Mouse (Mus musculus) cerebellum, adult 11 months (tissue): ENCODE measurements around the gene Sema7a.
A peak's percentile ranks its signal among the peaks of the same experiment; 100 is the strongest.

ENCODE experiments used
- DNase-seq: peaks from one replicate; pipeline ENCODE4 v3.0.0; 2022

Gene Sema7a

DNA sequence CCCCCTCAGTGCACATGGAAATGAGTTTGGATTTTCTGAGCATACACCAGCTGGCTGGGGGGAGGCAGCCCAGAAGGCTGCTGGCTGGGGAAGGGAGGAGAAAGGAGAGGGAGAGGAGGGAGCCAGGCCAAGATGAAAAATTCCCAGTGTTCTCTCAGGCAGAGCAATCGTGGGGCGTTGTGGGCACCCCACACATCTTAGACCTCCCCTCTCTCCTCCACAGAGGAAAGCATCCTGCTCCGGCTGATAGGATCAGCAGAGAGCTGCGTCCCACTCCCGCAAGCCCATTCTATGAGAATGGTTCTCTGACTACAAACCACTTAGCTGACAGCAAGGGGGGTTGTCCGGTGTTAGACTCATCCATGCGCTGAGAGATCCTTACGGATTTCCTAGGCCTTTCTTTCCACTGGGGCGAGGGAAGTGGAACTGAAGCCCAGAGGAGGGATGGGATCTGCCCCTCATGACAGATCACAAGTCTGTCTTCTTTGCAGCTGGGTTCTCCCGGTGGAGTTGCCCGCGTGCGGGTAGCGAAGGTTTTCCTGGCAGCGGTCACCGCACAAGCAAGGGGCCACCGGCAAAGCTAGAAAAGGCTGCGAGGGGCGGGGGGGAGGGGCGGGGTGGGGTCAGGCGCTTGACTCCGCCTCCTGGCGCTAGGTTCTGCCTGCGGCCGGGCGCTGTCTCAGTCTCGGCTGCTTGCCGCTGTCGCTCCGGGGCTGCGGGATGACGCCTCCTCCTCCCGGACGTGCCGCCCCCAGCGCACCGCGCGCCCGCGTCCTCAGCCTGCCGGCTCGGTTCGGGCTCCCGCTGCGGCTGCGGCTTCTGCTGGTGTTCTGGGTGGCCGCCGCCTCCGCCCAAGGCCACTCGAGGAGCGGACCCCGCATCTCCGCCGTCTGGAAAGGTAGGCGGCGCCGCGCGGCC lies at the start of gene Sema7a:
TSS of gene Sema7a (plus strand) at position 682 of the 918 bp plus-strand sequence.
- DNase-seq = peak; percentile 84

DNA sequence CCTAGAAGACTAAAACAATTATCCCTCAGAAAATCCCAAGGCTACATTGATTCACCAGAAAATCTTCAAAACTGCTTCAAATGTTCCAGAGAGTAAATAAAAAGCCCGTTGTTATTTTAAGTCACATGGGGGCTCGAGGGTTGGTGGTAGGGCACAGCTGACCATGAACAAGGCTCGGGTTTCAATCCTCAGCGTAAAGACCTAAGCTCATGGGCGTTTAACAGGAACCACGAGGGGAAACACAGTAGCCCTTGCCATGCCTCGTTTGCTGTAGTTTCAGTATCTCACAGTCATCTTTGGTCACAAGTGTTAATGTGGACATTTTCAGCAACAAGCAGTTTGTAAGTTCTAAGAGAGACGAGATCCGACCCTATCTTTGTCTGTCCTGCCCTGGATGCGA lies 39.4 kb upstream of the Sema7a start:
- DNase-seq = no peak

DNA sequence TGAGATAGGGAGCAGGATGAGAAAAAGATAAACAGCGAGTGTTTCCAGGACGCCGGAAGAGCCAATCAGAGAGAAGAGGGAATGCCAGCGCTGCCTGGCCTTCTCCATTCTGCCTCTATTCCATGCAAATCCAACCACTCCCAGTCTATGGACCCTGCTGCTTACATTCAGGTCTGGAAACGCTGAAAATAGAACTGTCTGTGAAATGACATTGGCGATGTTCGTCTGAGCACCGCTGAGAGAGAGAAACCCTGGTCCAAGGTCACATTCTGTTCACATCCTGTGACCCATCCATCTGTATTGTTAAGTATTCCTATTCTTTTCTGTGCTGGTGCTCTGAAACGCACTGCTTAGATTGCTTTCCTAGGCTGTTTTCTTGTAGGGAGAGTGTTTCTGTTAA lies 38.7 kb upstream of the Sema7a start:
- DNase-seq = no peak

DNA sequence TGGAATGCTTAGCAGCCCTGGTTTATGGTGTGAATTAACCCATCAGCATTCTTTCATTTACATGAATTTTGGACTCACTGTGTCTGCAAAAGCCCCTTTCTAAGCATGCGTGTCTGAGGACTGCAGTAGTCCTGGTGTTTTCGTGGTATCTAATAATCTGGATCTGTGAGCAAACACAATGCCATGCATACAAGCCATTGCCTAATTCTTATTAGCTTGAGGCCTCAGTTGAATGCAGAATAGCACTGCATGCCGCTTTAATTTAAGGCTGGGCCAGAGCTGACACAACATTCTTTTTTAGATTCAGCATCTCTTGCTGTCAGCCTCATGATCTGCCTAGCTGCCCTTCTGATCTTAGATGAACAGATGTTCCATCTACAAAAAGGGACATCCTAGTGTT lies 38.3 kb upstream of the Sema7a start:
- DNase-seq = no peak

DNA sequence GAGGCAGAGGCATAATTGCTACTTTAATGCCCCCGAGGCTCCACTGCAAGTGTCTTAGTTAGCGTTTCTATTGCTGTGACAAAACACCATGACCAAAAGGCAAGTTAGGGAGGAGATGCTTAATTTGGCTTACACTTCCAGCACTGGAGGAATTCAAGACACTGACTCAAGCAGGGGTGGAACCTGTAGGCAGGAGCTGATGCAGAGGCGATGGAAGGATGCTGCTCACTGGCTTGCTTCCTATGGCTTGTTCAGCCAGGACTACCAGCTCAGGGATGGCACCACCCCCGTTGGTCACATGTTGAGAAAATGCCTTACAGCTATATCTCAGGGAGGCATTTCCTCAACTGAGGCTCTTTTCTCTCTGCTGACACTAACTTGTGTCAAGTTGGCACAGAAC lies 37.8 kb upstream of the Sema7a start:
- no peak for DNase-seq

DNA sequence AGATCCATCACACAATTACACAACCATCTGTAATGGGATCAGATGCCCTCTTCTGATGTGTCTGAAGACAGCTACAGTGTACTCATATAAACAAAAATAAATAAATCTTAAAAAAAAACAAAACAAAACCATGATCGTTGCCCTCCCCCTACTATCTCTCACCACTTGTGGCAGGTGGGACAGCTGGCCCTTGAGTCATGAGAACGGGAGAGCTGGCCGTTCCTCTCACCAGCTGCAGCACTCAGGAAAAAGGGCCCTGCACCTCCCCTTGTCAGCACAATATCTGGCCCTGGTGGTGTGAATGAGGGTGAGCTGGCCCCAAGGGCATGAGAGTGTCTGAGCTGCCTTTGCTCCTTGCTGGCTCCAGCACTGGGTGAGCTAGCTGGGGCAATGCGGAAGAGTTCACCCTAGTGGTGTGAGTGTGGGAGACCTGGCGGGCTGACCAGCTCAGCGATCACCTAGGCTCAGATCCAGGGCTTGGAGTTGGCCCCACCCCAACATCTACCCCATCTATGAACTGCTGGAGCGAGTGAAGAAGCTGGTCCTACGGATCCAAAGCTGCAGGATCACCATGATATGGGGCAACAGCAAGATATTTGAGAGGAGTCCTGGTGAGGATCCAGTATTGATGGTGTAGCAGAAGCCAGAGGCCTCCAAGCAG lies 36.2 kb upstream of the Sema7a start:
- DNase-seq = no peak

DNA sequence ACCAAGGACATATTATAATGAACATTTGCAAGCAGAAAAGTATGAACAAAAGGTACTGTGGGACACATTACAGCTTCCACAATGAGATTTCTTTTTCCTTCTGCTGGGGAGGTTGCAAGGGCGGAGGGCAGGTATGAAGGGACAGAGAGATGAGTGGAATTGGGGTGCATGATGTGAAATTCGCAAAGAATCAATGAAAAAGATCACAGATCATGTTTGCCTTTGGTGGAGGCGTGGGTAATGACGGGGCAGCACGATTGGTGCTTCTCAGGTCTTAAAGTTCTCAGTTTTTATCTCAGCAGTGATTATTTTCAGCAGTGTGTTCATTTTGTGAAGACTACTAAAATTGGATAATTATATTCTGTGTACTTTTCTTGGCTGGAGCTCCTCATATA lies 35.7 kb upstream of the Sema7a start:
- no peak for DNase-seq

DNA sequence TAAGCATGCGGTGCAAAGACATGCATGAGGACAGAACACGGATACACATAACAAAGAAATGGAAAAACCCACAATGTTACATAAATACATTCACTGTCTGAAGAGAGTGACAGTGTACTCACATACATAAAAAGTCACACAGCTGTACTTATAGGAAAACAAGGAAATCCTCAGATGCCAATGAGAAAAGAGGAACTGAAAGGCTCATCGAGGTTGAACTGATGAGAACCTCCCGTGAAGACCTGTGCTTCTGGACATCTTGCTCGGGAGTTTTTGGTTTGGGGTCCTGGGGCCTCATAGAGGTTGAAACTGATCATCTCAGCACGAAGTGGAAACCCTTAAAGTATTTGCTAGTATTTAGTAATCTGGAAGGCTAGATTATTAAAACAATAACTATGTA lies 32.7 kb upstream of the Sema7a start:
- DNase-seq = no peak

DNA sequence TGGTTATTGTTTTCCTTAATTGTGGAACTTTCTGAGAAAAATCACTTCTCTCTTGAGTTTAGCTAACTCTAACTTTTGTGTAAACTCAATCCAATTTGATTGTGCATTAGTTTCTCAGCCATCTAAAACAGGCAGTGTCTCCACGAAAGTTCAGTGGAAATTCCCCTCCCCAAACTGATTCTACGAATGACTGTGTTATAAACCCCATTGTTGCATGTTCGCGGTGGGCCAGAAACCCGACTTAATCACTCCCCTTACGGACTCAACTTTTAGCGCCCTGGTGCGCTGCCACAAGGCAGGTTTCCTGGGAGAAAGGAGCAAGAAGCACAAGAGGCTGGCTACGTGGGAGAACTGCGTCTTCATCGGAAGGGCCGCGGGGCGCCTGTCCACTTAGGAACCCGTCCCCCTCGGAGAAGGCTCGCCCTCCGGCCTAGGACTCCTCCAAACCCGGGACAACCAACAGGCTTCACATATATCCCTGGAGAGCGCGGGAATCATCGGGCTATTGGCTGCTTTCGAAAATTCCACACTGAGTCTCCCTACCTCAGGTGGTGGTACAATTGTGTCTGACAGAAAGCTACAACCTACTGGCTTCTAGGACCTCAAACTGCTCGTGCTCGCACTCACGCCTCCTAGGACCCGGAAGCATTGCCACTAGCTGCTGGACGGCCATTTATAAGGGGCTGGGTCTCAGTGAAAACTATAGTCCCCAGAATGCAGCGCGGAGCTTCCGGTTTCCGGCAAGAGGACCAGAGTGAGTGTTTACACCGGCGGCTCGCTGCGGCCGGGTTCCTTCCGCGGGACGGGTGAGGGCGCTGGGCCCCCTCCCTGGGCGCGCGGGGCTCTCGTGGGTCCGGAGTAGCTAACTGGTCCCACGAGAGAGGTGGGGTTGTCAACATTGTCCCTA lies 29.4 kb upstream of the Sema7a start, which contains the start of gene Ubl7:
TSS of gene Ubl7 (plus strand) at position 726 of the 907 bp plus-strand sequence.
- DNase-seq = peak; percentile 86

DNA sequence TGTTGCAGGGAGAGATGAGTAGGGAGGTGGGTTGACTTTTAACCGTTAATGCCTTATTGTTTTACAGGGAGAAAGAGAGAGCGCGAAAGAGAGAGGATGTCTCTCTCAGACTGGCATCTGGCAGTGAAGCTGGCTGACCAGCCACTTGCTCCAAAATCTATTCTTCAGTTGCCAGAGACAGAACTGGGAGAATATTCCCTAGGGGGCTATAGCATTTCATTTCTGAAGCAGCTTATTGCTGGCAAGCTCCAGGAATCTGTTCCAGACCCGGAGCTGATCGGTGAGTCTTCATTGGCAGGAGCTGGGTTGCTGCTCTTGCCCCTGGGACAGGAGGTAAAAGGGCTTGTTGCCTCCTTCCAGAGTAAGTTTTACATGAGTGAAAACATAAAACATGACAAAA lies 27.3 kb upstream of the Sema7a start:
- no peak for DNase-seq

DNA sequence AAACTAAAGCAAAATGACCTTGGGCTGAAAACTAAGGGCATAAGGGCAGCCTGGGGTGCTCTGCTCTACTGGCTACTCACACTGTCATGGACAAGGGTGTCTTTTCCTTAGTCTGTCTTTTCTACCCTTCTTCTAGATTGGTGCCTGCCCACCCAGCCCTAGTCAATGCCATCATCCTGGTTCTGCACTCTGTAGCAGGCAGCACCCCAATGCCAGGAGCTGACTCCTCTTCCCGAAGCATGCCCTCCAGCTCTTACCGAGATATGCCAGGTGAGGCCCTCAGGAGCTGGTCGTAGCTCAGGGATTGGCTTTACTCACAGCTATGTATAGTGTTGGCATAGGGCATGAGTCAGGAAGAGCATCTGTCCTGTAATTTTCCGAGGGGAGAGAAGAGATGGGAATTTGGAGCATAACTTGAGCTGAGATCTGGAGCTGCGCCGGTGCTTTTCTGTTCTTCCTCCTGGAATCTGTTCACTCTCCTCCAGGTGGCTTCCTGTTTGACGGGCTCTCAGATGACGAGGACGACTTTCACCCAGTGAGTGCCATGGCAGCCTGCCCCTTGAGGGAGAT lies 18.3 kb upstream of the Sema7a start:
- peak; percentile 73 for DNase-seq

DNA sequence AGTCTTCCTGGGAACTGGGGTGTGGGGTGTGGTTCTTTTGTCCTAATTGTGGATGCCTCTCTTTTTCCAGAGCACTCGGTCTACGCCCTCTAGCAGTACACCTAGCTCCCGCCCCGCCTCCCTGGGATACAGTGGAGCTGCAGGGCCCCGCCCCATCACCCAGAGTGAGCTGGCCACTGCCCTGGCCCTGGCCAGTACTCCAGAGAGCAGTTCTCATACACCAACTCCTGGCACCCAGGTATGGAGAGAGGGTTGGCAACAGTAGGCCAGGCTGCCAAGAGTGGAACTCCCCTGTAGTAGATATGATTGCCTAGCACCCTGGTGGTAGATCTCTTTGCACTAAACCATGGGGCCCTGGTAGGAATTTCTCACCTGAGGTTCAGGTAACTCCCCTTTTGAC lies 17.5 kb upstream of the Sema7a start:
- peak; percentile 29 for DNase-seq

DNA sequence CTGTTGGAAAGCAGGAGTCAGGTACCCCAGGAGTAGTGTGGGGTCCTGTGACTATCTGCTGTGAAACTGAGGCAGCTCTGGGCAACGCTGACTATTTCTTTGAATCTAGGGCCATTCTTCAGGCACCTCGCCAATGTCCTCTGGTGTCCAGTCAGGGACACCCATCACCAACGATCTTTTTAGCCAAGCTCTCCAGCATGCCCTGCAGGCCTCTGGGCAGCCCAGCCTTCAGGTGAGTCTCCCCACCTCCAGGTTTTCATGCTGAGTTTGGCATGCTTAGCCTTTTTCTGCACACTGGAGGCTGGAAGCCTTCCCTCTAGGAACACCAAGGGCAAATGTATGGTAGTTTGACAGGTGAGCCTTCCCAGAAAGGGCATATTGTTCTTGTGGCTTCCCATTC lies 16.9 kb upstream of the Sema7a start:
- DNase-seq = peak; percentile 24

DNA sequence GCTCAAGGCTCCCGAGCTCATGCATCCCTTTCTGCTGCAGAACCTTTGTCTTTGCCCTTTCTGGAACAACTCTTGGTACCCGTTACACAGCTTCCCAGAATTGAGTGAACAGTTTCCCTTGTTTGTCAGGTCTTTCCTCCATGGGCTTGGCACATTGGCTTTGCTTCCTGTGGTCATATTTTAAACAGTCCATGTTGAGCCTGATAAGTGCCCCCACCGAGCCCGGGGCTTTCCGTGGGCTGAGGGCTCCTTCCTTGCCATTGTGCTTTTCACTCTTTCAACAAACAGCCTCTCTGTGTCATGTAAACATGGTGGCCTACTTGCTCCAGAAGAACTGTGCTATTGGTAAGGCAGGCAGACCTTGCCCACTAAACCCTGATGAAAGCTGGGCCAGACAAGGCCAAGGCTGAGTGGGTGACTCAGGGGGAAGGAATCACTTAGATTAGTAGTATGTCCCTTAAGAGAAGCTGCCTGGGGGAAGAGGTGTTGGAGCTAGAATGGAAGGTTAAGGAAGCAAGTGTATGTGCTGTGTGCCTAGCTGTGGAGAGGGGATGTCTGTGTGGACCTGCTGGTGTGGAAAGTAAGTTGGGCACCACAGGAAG lies 8.6 kb upstream of the Sema7a start:
- DNase-seq = no peak

DNA sequence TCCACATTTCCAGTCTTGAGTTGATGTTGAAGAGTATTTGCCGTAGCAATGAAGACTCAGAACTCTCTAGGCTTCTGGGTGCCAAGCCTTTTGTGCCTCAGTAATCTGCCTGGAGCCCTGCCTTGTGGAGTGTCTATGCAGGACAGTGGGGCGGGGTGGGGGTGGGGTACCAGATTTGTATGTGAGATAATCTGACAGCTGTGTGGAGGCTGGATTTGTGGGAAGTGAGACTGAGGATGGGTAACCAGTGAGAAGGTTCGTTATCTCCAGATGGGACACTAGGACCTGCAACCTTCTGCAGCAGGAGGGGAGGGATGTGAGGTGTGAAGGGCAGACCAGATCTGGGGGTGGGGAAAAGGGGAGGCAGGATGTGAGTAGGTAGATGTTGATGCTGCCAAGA lies 7.7 kb upstream of the Sema7a start:
- no peak for DNase-seq

DNA sequence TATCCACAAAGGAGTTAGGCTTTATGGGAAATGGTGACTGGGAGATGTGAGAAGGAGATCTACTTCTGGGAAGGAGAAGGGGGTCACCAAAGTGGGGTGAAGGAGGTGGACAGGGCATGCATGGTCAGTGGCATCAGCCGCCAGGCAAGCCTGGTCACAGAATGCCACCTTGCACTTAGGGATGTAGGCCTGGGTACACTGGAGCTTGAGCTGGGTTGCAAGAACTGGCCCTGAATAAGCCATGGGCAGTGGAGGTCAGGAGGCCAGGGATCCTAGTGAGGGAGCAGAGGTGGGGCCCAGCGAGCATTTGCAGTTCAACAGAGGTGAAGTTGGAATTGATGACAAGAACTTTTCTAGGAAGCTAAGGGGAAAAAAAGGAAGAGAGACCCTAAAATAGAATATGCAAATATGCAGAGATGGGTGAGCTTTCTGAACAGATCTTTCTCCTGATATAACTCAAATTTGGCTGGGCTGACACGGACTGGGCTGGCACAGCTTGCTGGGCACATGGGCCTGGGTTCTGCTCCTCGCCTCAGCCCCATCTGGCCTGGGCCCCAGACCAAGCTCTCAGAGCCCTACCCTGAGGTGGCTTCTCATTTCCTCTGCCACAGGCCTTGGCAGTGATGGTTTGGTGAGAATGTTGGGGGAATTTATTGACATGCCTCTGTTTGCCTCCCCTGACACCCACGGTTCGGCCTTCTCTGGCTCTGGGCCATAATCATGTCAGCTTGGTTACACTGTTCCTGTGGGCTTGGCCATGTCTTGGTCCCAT lies 6.9 kb upstream of the Sema7a start:
- peak; percentile 87 for DNase-seq

DNA sequence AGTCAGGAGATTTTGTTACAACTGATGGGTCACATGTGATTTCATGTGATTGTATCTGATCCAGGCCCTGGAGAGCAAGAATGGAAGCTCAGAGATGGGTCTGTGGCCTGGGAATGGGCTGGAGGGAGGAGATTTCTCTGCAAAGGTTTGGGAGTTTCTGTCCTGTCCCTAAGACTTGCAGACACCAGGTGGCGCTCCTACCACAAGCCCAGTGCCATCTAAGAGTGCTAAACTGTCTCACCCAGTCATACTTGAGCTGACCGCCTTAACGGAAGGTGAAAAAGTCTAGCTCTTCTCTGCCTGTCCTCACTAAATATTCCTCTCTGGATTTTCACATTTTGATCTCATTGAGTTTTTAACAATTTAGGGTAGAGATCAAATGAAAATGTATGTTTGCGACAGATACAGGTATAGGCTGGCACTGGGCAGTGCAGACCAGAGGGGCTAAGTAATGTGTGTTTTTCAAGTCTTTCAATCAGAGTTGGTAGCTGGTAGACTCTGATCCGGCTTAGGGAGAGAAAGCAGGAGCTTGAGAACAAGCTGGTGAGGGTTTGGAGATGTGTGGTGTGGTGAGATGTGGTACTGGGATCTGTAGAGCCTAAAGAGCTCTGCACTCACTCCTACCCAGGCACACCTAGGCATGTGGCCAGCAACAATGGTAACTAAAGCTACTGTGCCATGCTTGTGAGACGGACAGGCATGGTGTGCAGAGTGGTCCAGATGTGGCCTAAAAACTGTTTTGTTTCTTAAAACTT lies 4.1 kb upstream of the Sema7a start:
- peak; percentile 90 for DNase-seq

DNA sequence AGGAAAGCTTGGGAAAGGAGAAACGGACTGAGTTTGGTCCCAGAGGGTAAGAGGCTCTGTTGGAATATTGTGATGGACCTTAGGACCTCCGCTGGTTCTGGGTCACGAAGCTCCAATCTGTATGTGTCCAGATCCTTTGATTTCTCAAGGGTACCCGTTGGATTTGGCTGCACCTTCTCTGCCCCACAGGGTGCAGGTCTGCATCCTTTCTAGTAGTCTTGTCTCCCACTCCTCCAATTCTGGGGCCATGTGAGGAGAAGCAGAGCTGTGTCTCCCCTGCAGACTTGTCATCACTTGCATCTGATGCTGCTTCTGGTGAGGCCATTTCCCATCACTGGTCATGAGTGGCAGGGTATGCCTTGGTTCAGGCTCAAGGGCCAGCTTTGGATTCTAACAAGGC lies 2.7 kb upstream of the Sema7a start:
- no peak for DNase-seq

DNA sequence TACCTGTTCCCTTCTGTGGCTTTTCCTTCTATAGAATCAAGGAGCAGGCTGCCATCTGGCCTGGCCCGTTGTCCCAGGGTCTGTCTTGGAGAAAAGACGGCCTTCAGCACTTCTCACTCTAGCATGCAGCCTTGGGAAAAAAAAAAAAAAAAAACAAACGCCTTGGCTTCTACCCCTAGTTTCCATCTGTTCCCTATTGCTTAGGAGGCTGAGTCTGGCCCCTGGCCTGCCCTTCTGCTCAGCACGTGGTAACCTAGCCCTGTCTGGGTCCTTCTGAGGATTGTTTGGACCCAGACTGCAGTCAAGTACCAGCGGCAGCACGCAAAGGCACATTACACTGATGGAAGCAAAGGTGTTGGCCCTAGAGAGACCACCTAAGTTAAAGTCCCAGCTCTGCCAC lies 2.3 kb upstream of the Sema7a start:
- peak; percentile 73 for DNase-seq

DNA sequence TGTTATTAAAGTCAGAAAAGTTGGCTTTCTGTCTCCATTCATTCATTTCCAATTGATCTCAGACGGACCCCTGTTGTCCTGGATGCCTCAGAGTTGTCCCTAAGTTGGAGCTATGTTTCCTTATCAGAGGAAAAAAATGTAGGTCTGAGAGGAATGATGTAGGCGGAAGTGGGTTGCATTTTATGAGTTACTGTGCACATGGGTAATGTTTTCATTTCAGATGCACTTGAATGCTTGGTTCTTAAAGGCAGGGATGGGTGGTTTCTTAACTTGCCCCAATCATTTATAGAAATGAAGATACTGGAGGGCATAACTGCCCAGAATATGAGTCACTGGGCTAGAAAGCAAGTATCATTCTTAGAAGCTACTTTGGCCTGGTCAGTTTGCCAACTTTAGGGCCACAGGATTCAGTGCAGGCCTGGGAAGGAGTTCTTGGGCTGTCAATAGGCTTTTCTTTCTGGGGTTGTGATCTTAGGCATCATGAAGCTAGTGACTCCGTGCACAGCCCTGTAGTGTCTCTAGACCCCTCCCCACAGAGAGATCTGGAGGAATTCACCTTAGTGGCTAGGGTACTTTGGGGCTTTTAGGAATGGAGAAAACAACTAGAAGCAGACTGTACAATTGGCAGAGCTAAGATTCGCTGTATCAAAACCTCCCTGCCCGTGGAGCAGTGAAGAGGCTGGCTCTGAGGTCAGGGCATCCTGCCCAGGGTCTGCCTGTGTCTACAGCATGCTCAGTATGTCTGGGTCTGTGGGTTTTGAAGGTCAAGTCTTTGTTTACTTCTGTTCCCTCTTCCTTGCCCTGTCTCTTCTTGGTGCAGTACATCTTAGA lies 1.5 kb upstream of the Sema7a start:
- peak; percentile 39 for DNase-seq
